Mouse (Mus musculus) C2C12 (cell line): ENCODE data around the gene Ppil3.

ENCODE experiments used
- CEBPB ChIP-seq: IDR thresholded peaks from one replicate; pipeline ENCODE4 v1.6.1; 2011; ENCODE audit warnings: low read depth, mild to moderate bottlenecking, control low read depth, moderate library complexity
- CTCF ChIP-seq: IDR thresholded peaks from one replicate; pipeline ENCODE4 v1.5.1; 2011; ENCODE audit not compliant: control insufficient read depth, insufficient read depth, insufficient read length
- MAX ChIP-seq: IDR thresholded peaks from one replicate; pipeline ENCODE4 v1.6.1; 2011; ENCODE audit warnings: mild to moderate bottlenecking, control low read depth
- MYOD1 ChIP-seq: IDR thresholded peaks from one replicate; pipeline ENCODE4 v1.6.1; 2011; ENCODE audit warnings: low read depth; ENCODE audit not compliant: control insufficient read depth, insufficient read length
- MYOG ChIP-seq: IDR thresholded peaks from one replicate; pipeline ENCODE4 v1.6.1; 2011; ENCODE audit not compliant: control insufficient read depth, insufficient read length; ENCODE audit errors: extremely low read depth
- USF1 ChIP-seq: IDR thresholded peaks from one replicate; pipeline ENCODE4 v1.6.1; 2011; ENCODE audit warnings: low read depth, mild to moderate bottlenecking, control low read depth, moderate library complexity

DNA sequence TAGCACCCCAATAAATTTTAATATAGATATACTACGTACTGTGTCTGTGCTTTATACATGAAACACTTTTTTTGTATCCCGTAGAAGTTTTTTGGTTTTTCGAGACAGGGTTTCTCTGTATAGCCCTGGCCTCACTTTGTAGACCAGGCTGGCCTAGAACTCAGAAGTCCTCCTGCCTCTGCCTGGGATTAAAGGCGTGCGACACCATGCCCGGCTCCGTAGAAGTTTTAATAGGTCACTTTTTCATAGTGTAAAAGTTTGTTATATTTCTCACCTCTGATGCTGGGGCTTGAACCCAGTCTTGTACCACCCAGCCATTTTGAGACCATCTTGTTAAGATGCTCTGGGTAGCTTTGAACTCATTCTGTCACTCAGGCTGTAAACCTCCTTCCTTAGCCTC, 38.0 kb downstream of the Ppil3 start:
- TF ChIP-seq CTCF, result no peak
- TF ChIP-seq USF1, result no peak
- TF ChIP-seq MYOG, result no peak
- no peak for TF ChIP-seq MAX
- no peak for TF ChIP-seq MYOD1
- TF ChIP-seq CEBPB, result no peak
